Comparison of ENCODE assay signal across 16 mouse cellular contexts in genomic region chr8:106985404-106985821, GRCm38 (mm10). TPM values are rescaled to one million over a fixed set of nuclear protein-coding genes. Genes with fewer than 3 reads are reported as not detected.
A peak's percentile ranks its signal among the peaks of the same experiment; 100 is the strongest.
DNase-seq lines count a peak whose midpoint lies in the region; ATAC-seq lines count a peak whose summit lies in the region.
"Had no signal": no experiment of that assay in that cellular context is flagged by ENCODE, and none has a peak within 500 bp of the region (broad histone marks: within the 10 kb centered on the region; RNA-seq: fewer than 3 reads in every experiment).

No protein-coding gene starts in this region.

- H3K9me3 ChIP-seq in hindbrain, embryonic 13.5 days: no peaks in the 10 kb centered on the region
- no peaks in the 10 kb centered on the region for H3K9me3 ChIP-seq in hindbrain, embryonic 11.5 days (ENCODE audit: control insufficient read depth, low read length)
- no peaks in the 10 kb centered on the region for H3K9me3 ChIP-seq in hindbrain, embryonic 14.5 days (ENCODE audit: control insufficient read depth, low read length)
- no peaks in the 10 kb centered on the region for H3K9me3 ChIP-seq in heart, embryonic 11.5 days (replicated peaks; ENCODE audit: control insufficient read depth, low read length)
- H3K9me3 ChIP-seq: embryonic facial prominence, embryonic 13.5 days; limb, embryonic 15.5 days had no signal

- ATAC-seq in hindbrain, embryonic 13.5 days (ENCODE audit: low FRiP score): peak; percentile 71; the same call in 1 of the 2 replicates
- ATAC-seq in hindbrain, embryonic 11.5 days (ENCODE audit: low FRiP score): no peak
- peak; percentile 74 for ATAC-seq in hindbrain, embryonic 14.5 days (ENCODE audit: low FRiP score)
- ATAC-seq in heart, embryonic 11.5 days (replicated peaks; ENCODE audit: insufficient number of reproducible peaks, low FRiP score, low TSS enrichment): no peak

- H3K27ac ChIP-seq in hindbrain, embryonic 13.5 days: peak overlapping the region; percentile 76
- no peak overlapping the region for H3K27ac ChIP-seq in hindbrain, embryonic 11.5 days (ENCODE audit: low read depth, low read length)
- H3K27ac ChIP-seq in hindbrain, embryonic 14.5 days: peak overlapping the region; percentile 58
- H3K27ac ChIP-seq in heart, embryonic 11.5 days (ENCODE audit: low read depth, low read length): no peak overlapping the region
- H3K27ac ChIP-seq: embryonic facial prominence, embryonic 13.5 days; limb, embryonic 15.5 days had no signal

- H3K4me1 ChIP-seq in hindbrain, embryonic 13.5 days (replicated peaks): peaks cover 12% of the 10 kb centered on the region
- H3K4me1 ChIP-seq in hindbrain, embryonic 11.5 days (replicated peaks; ENCODE audit: control insufficient read depth, insufficient read depth, low read length): no peaks in the 10 kb centered on the region
- H3K4me1 ChIP-seq in hindbrain, embryonic 14.5 days (replicated peaks; ENCODE audit: control insufficient read depth, insufficient read depth, low read length): no peaks in the 10 kb centered on the region
- H3K4me1 ChIP-seq in heart, embryonic 11.5 days (ENCODE audit: control insufficient read depth, insufficient read depth, low read length): no peaks in the 10 kb centered on the region
- H3K4me1 ChIP-seq: embryonic facial prominence, embryonic 13.5 days had no signal

- H3K9ac ChIP-seq in hindbrain, embryonic 13.5 days: 0 out of 2 replicates have a peak overlapping the region, but pooled peaks have one; percentile 13
- H3K9ac ChIP-seq in hindbrain, embryonic 11.5 days (ENCODE audit: low read depth, low read length): no peak overlapping the region
- no peak overlapping the region; the same call in 1 of the 2 replicates for H3K9ac ChIP-seq in hindbrain, embryonic 14.5 days
- H3K9ac ChIP-seq in heart, embryonic 11.5 days (ENCODE audit: low read depth, low read length): no peak overlapping the region
- H3K9ac ChIP-seq: embryonic facial prominence, embryonic 13.5 days; limb, embryonic 15.5 days; lung, embryonic 14.5 days had no signal

- DNase-seq in hindbrain, embryonic 11.5 days (ENCODE audit: low spot score): no peak
- DNase-seq in right cerebral cortex, adult 2 months (ENCODE audit: low spot score in 2 of 2): peak; percentile 42 to 44
- no peak for DNase-seq in right cerebral cortex, postnatal 14 days
- peak; percentile 70 for DNase-seq in hindbrain, embryonic 14.5 days (ENCODE audit: low spot score)
- peak; percentile 41 for DNase-seq in telencephalon, adult 2 months (ENCODE audit: low read depth, low spot score)
- DNase-seq in kidney, adult 8-10 months: no peak
- DNase-seq: cerebellum, postnatal 25 days; heart, postnatal 4 days; kidney, adult 2 months; lung, embryonic 14.5 days; thymus, postnatal 25 days had no signal

- H3K4me3 ChIP-seq in hindbrain, embryonic 13.5 days: no peak overlapping the region
- H3K4me3 ChIP-seq in hindbrain, embryonic 11.5 days (ENCODE audit: low read depth, low read length): no peak overlapping the region
- H3K4me3 ChIP-seq in hindbrain, embryonic 14.5 days (replicated peaks; ENCODE audit: low read length): no peak overlapping the region
- H3K4me3 ChIP-seq in heart, embryonic 11.5 days (ENCODE audit: low read depth, low read length): no peak overlapping the region
- H3K4me3 ChIP-seq: embryonic facial prominence, embryonic 13.5 days; limb, embryonic 15.5 days; myocyte had no signal

- peak overlapping the region; percentile 15; the same call in 1 of the 2 replicates for H3K4me2 ChIP-seq in hindbrain, embryonic 13.5 days
- no peak overlapping the region for H3K4me2 ChIP-seq in hindbrain, embryonic 11.5 days (replicated peaks; ENCODE audit: low read depth, low read length)
- peak overlapping the region; percentile 32 for H3K4me2 ChIP-seq in hindbrain, embryonic 14.5 days (replicated peaks)
- no peak overlapping the region for H3K4me2 ChIP-seq in heart, embryonic 11.5 days
- H3K4me2 ChIP-seq: embryonic facial prominence, embryonic 13.5 days; limb, embryonic 15.5 days; lung, embryonic 14.5 days had no signal

- no peaks in the 10 kb centered on the region for H3K27me3 ChIP-seq in hindbrain, embryonic 13.5 days
- no peaks in the 10 kb centered on the region for H3K27me3 ChIP-seq in hindbrain, embryonic 11.5 days (ENCODE audit: control insufficient read depth, insufficient read depth, low read length)
- no peaks in the 10 kb centered on the region; the same call in 1 of the 2 replicates for H3K27me3 ChIP-seq in hindbrain, embryonic 14.5 days (ENCODE audit: control insufficient read depth, insufficient read depth, low read length)
- no peaks in the 10 kb centered on the region for H3K27me3 ChIP-seq in heart, embryonic 11.5 days (ENCODE audit: control insufficient read depth, insufficient read depth, low read length)
- H3K27me3 ChIP-seq: embryonic facial prominence, embryonic 13.5 days; limb, embryonic 15.5 days had no signal

- WGBS in hindbrain, embryonic 13.5 days: 51% methylated on average over 9 of the region's 9 CpGs
- 77% methylated on average over 9 of the region's 9 CpGs for WGBS in hindbrain, embryonic 11.5 days
- WGBS in hindbrain, embryonic 14.5 days: 40% methylated on average over 9 of the region's 9 CpGs
- 86% methylated on average over 9 of the region's 9 CpGs for WGBS in heart, embryonic 11.5 days (ENCODE audit: insufficient replicate concordance)

- H3K36me3 ChIP-seq in hindbrain, embryonic 13.5 days: no peaks in the 10 kb centered on the region
- no peaks in the 10 kb centered on the region for H3K36me3 ChIP-seq in hindbrain, embryonic 11.5 days (ENCODE audit: control insufficient read depth, insufficient read depth, low read length)
- no peaks in the 10 kb centered on the region; the same call in none of the 2 replicates for H3K36me3 ChIP-seq in hindbrain, embryonic 14.5 days (replicated peaks; ENCODE audit: control insufficient read depth, insufficient read depth)
- H3K36me3 ChIP-seq in heart, embryonic 11.5 days (ENCODE audit: control insufficient read depth, insufficient read depth, low read length): no peaks in the 10 kb centered on the region; the same call in 1 of the 2 replicates

RNA-seq across cellular contexts. Expression of gene Vps4a, which starts 45.6 kb away (rescaled TPM):
- 139 and 143 TPM in 2 replicates for polyA plus RNA-seq in hindbrain, embryonic 13.5 days (2015; fragmentation: Nextera tagmentation; extraction: Ambion mirVana)
- 98.8 and 101 TPM in 2 replicates for polyA plus RNA-seq in hindbrain, embryonic 11.5 days (2014; fragmentation: Nextera tagmentation; extraction: Ambion mirVana)
- polyA plus RNA-seq in hindbrain, embryonic 14.5 days (2014; fragmentation: Nextera tagmentation; extraction: Ambion mirVana): 149 and 172 TPM in 2 replicates
- polyA plus RNA-seq in heart, embryonic 11.5 days (2014; fragmentation: Nextera tagmentation; extraction: Ambion mirVana): 48.5 and 59.8 TPM in 2 replicates

RNA-seq across cellular contexts. Expression of gene Sntb2, which starts 49.9 kb away (rescaled TPM):
- 5.9 and 7.9 TPM in 2 replicates for polyA plus RNA-seq in hindbrain, embryonic 13.5 days (2015; fragmentation: Nextera tagmentation; extraction: Ambion mirVana)
- 7.5 and 9.9 TPM in 2 replicates for polyA plus RNA-seq in hindbrain, embryonic 11.5 days (2014; fragmentation: Nextera tagmentation; extraction: Ambion mirVana)
- 6.3 and 7.3 TPM in 2 replicates for polyA plus RNA-seq in hindbrain, embryonic 14.5 days (2014; fragmentation: Nextera tagmentation; extraction: Ambion mirVana)
- 6.0 and 8.0 TPM in 2 replicates for polyA plus RNA-seq in heart, embryonic 11.5 days (2014; fragmentation: Nextera tagmentation; extraction: Ambion mirVana)

Comparison
In these comparisons a context has a peak if more than half of its experiments do, and no peak if none do; other contexts are left out.
1. ATAC-seq: peak in hindbrain, embryonic 13.5 days (single experiment) and hindbrain, embryonic 14.5 days (single experiment); none in hindbrain, embryonic 11.5 days (single experiment) and heart, embryonic 11.5 days (single experiment).
2. H3K27ac ChIP-seq: peak in hindbrain, embryonic 13.5 days (single experiment) and hindbrain, embryonic 14.5 days (single experiment); none in hindbrain, embryonic 11.5 days (single experiment) and heart, embryonic 11.5 days (single experiment).
3. H3K4me2 ChIP-seq: peak in hindbrain, embryonic 13.5 days (single experiment) and hindbrain, embryonic 14.5 days (single experiment); none in hindbrain, embryonic 11.5 days (single experiment) and heart, embryonic 11.5 days (single experiment).
4. DNase-seq: peak in right cerebral cortex, adult 2 months (2 of 2), hindbrain, embryonic 14.5 days (single experiment) and telencephalon, adult 2 months (single experiment); none in hindbrain, embryonic 11.5 days (single experiment), right cerebral cortex, postnatal 14 days (single experiment) and kidney, adult 8-10 months (0 of 2).